Mouse (Mus musculus): ENCODE measurements at regions not wholly inside any gene's neighbourhood (a gene's known extent, or its start where the extent isn't known, plus 50 kb on each side); places are given as distances from the start of the nearest gene placed in this dataset.
"Not testable (repeated sequence)": the region's sequence is repeated elsewhere in the genome, so short reads cannot be mapped to it uniquely, and the experiment has no call there.

GRCm38 (mm10) chr4:8084954-8085639 lies 153.7 kb downstream of the Car8 start:
- peak; percentile 27 for DNase-seq (ENCODE audit: low spot score)

- DNase-seq (ENCODE audit: low spot score): no peak
Measured at GRCm38 (mm10) chr4:8079349-8079748, 159.5 kb downstream of the Car8 start.

- DNase-seq (ENCODE audit: low spot score): no peak
Measured at GRCm38 (mm10) chr4:8072989-8073573, 165.8 kb downstream of the Car8 start.

- DNase-seq (ENCODE audit: low spot score): not testable (repeated sequence)
Measured at GRCm38 (mm10) chr4:8070693-8071092, 168.1 kb downstream of the Car8 start.

GRCm38 (mm10) chr4:8068086-8068485 lies 170.8 kb downstream of the Car8 start:
- no peak for DNase-seq (ENCODE audit: low spot score)

- no peak for DNase-seq (ENCODE audit: low spot score)
Measured at GRCm38 (mm10) chr4:8041776-8042175, 197.1 kb downstream of the Car8 start.

GRCm38 (mm10) chr4:8037863-8038262 lies 201.0 kb downstream of the Car8 start:
- DNase-seq (ENCODE audit: low spot score): no peak

- not testable (repeated sequence) for DNase-seq (ENCODE audit: low spot score)
Measured at GRCm38 (mm10) chr4:8033402-8033801, 205.4 kb downstream of the Car8 start.

GRCm38 (mm10) chr4:8005155-8005554 lies 233.7 kb downstream of the Car8 start:
- peak; percentile 69 for DNase-seq (ENCODE audit: low spot score)

GRCm38 (mm10) chr4:7997575-7997953 lies 241.3 kb downstream of the Car8 start:
- no peak for DNase-seq (ENCODE audit: low spot score)

- DNase-seq (ENCODE audit: low spot score): no peak
Measured at GRCm38 (mm10) chr4:7996923-7997574, 241.8 kb downstream of the Car8 start.

GRCm38 (mm10) chr4:7992944-7993343 lies 245.9 kb downstream of the Car8 start:
- no peak for DNase-seq (ENCODE audit: low spot score)

- DNase-seq (ENCODE audit: low spot score): no peak
Measured at GRCm38 (mm10) chr4:7987781-7988180, 251.1 kb downstream of the Car8 start.

GRCm38 (mm10) chr4:7987346-7987745 lies 251.5 kb downstream of the Car8 start:
- no peak for DNase-seq (ENCODE audit: low spot score)

- DNase-seq (ENCODE audit: low spot score): no peak
Measured at GRCm38 (mm10) chr4:7984814-7985213, 254.0 kb downstream of the Car8 start.

- DNase-seq (ENCODE audit: low spot score): no peak
Measured at GRCm38 (mm10) chr4:7979772-7980351, 259.0 kb downstream of the Car8 start.

GRCm38 (mm10) chr4:7977661-7978444 lies 261.0 kb downstream of the Car8 start:
- DNase-seq (ENCODE audit: low spot score): no peak

GRCm38 (mm10) chr4:7970272-7970671 lies 268.6 kb downstream of the Car8 start:
- no peak for DNase-seq (ENCODE audit: low spot score)

GRCm38 (mm10) chr4:7965663-7966062 lies 273.2 kb downstream of the Car8 start:
- DNase-seq (ENCODE audit: low spot score): no peak

GRCm38 (mm10) chr4:7961521-7962172 lies 277.2 kb downstream of the Car8 start:
- no peak for DNase-seq (ENCODE audit: low spot score)

- no peak for DNase-seq (ENCODE audit: low spot score)
Measured at GRCm38 (mm10) chr4:7960335-7960734, 278.5 kb downstream of the Car8 start.

GRCm38 (mm10) chr4:7948020-7948419 lies 290.8 kb downstream of the Car8 start:
- no peak for DNase-seq (ENCODE audit: low spot score)
